Mouse (Mus musculus): ENCODE measurements around the gene Spata33. TPM values are rescaled to one million over a fixed set of nuclear protein-coding genes. Genes with fewer than 3 reads are reported as not detected.

The Spata33 gene
- total and polyA plus RNA-seq, 3 experiments, result 1.2 to 1.4 TPM; not detected in 1

DNA sequence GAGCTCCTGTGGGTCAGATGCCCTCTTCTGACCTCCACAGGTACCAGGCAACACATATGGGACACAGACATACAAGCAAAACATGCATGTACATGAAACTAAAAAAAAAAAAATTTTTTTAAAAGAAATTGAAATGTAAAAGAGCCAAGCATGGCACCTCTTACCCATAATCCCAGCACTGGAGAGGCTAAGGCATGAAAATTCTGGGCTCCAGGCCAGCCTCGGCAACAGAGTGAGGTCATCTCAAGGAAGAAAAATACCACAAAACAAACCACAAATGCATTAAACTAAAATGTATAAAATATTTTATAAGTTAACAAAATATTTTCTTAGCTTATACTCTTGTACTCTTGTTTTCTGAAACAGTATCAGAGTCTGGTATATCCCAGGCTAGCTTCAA lies 8.3 kb downstream of the Spata33 start:
- TF ChIP-seq USF2 (IDR thresholded peaks at IDR 0.05; ENCODE audit: borderline replicate concordance in 1 of 2, insufficient read depth in 1 of 2, low read depth in 1 of 2, low read length in 2 of 2) (no peak), ETS1 (IDR thresholded peaks at IDR 0.05; ENCODE audit: low read depth, low read length) (0 out of 2 replicates have a peak, but pooled peaks have one; percentile 17)
- Histone ChIP-seq H3K4me1 (ENCODE audit: control insufficient read depth in 1 of 2, insufficient read depth in 2 of 2, low read length in 2 of 2) (peaks cover 0 to 2% of the 10 kb centered on the region in 2 experiments; a peak in 1 of 4 replicates), H3K27ac (ENCODE audit: control insufficient read depth, low read depth, low read length) (no peak overlapping the region), H3K27me3 (ENCODE audit: control insufficient read depth in 1 of 2, insufficient read depth in 2 of 2, low read length in 2 of 2) (no peaks in the 10 kb centered on the region), H3K79me2 (ENCODE audit: control insufficient read depth, insufficient read depth, low read length, poor library complexity) (peaks cover 6% of the 10 kb centered on the region; the same call in 1 of the 2 replicates), H3K9ac (ENCODE audit: control insufficient read depth, low read depth, low read length, poor library complexity, severe bottlenecking) (no peak overlapping the region), H3K4me3 (ENCODE audit: control insufficient read depth in 1 of 2, insufficient read depth in 1 of 2, low read depth in 2 of 2, low read length in 2 of 2) (no peak overlapping the region), H3K36me3 (ENCODE audit: control insufficient read depth in 1 of 2, insufficient read depth in 2 of 2, low read length in 2 of 2) (peaks cover 0 to 8% of the 10 kb centered on the region in 2 experiments; a peak in 2 of 4 replicates), H3K9me3 (replicated peaks; ENCODE audit: insufficient read depth, low read length) (no peaks in the 10 kb centered on the region)
- peak; percentile 37 for DNase-seq (ENCODE audit: low read depth, low spot score)

GRCm38 (mm10) chr8:123224278-123225266 lies 11.9 kb downstream of the Spata33 start, which contains the start of gene Cdk10:
Cdk10 (plus strand) TSS chr8:123224842.
- Histone ChIP-seq H3K4me3 (ENCODE audit: control insufficient read depth in 1 of 2, insufficient read depth in 1 of 2, low read depth in 2 of 2, low read length in 2 of 2) (peak within 1 kb of the TSS; percentile 86 to 91), H3K27me3 (ENCODE audit: control insufficient read depth in 1 of 2, insufficient read depth in 2 of 2, low read length in 2 of 2) (no peaks in the 10 kb centered on the region), H3K36me3 (ENCODE audit: control insufficient read depth in 1 of 2, insufficient read depth in 2 of 2, low read length in 2 of 2) (peaks cover 0 to 7% of the 10 kb centered on the region in 2 experiments; a peak in 3 of 4 replicates), H3K79me2 (ENCODE audit: control insufficient read depth, insufficient read depth, low read length, poor library complexity) (peaks cover 6% of the 10 kb centered on the region; the same call in 1 of the 2 replicates), H3K4me1 (ENCODE audit: control insufficient read depth in 1 of 2, insufficient read depth in 2 of 2, low read length in 2 of 2) (peaks cover 0 to 2% of the 10 kb centered on the region in 2 experiments; a peak in 1 of 4 replicates), H3K27ac (ENCODE audit: control insufficient read depth, low read depth, low read length) (peak within 1 kb of the TSS; percentile 45), H3K9me3 (replicated peaks; ENCODE audit: insufficient read depth, low read length) (no peaks in the 10 kb centered on the region), H3K9ac (ENCODE audit: control insufficient read depth, low read depth, low read length, poor library complexity, severe bottlenecking) (peak within 1 kb of the TSS; percentile 86)
- DNase-seq (ENCODE audit: low read depth, low spot score), result peak; percentile 94
- peak; percentile 96 for TF ChIP-seq MXI1 (IDR thresholded peaks at IDR 0.05; ENCODE audit: low read depth, low read length)
- TF ChIP-seq ZMIZ1 (IDR thresholded peaks at IDR 0.05; ENCODE audit: low read depth, low read length), result peak; percentile 96
- no peak for TF ChIP-seq USF2 (IDR thresholded peaks at IDR 0.05; ENCODE audit: borderline replicate concordance in 1 of 2, insufficient read depth in 1 of 2, low read depth in 1 of 2, low read length in 2 of 2)
- TF ChIP-seq EP300 (IDR thresholded peaks at IDR 0.05; ENCODE audit: low read depth in 1 of 2, low read length in 2 of 2), result no peak
- TF ChIP-seq MEF2A (IDR thresholded peaks at IDR 0.05; ENCODE audit: extremely low read depth, insufficient replicate concordance, low read depth, low read length, poor library complexity, severe bottlenecking), result no peak
- peak; percentile 90 for TF ChIP-seq ELF1 (IDR thresholded peaks at IDR 0.05; ENCODE audit: low read depth, low read length)
- TF ChIP-seq POLR2A (IDR thresholded peaks at IDR 0.05; ENCODE audit: control insufficient read depth in 1 of 2, insufficient read depth in 1 of 2, low read depth in 1 of 2, low read length in 2 of 2, poor library complexity in 1 of 2), result peak; percentile 83 to 99
- TF ChIP-seq MYB (IDR thresholded peaks at IDR 0.05; ENCODE audit: low read depth, low read length), result no peak
- TF ChIP-seq RAD21 (IDR thresholded peaks at IDR 0.05; ENCODE audit: low read depth, low read length), result no peak
- no peak for TF ChIP-seq SMC3 (IDR thresholded peaks at IDR 0.05; ENCODE audit: low read depth, low read length)
- TF ChIP-seq MAZ (IDR thresholded peaks at IDR 0.05; ENCODE audit: low read depth, low read length), result peak; percentile 57; the same call in 1 of the 2 replicates
- TF ChIP-seq CTCF (IDR thresholded peaks at IDR 0.05 in 2 of 3, conservative IDR thresholded peaks at IDR 0.05 in 1 of 3; ENCODE audit: control insufficient read depth in 1 of 3, insufficient read depth in 1 of 3, low read depth in 2 of 3, low read length in 3 of 3, poor library complexity in 1 of 3, severe bottlenecking in 1 of 3), result no peak
- TF ChIP-seq JUND (IDR thresholded peaks at IDR 0.05; ENCODE audit: low read depth, low read length), result 0 out of 2 replicates have a peak, but pooled peaks have one; percentile 49
- no peak for TF ChIP-seq MAFK (IDR thresholded peaks at IDR 0.05; ENCODE audit: borderline replicate concordance, low read depth, low read length)
- peak; percentile 71; the same call in 1 of the 2 replicates for TF ChIP-seq KAT2A (conservative IDR thresholded peaks at IDR 0.05; ENCODE audit: low read depth, low read length)
- TF ChIP-seq TAL1 (IDR thresholded peaks at IDR 0.05; ENCODE audit: low read length), result no peak
- peak; percentile 73 for TF ChIP-seq MYC (IDR thresholded peaks at IDR 0.05; ENCODE audit: low read depth, low read length)
- no peak for TF ChIP-seq CHD1 (IDR thresholded peaks at IDR 0.05; ENCODE audit: low read depth, low read length)
- peak; percentile 47; the same call in 1 of the 2 replicates for TF ChIP-seq USF1 (IDR thresholded peaks at IDR 0.05; ENCODE audit: low read depth, low read length)
- TF ChIP-seq BHLHE40 (IDR thresholded peaks at IDR 0.05; ENCODE audit: borderline replicate concordance, low read depth, low read length), result no peak
- no peak for TF ChIP-seq CHD2 (IDR thresholded peaks at IDR 0.05; ENCODE audit: low read length)
- peak; percentile 84 for TF ChIP-seq MAX (IDR thresholded peaks at IDR 0.05; ENCODE audit: low read length)
- no peak for TF ChIP-seq ZKSCAN1 (IDR thresholded peaks at IDR 0.05; ENCODE audit: low read depth, low read length)
- peak; percentile 94 for TF ChIP-seq NRF1 (IDR thresholded peaks at IDR 0.05; ENCODE audit: insufficient read depth, low read depth, low read length, poor library complexity, severe bottlenecking)
- peak; percentile 97 for TF ChIP-seq POLR2AphosphoS2 (IDR thresholded peaks at IDR 0.05; ENCODE audit: low read length)
- no peak for TF ChIP-seq GATA1 (IDR thresholded peaks at IDR 0.05; ENCODE audit: low read depth, low read length)
- TF ChIP-seq NELFE (IDR thresholded peaks at IDR 0.05; ENCODE audit: low read depth, low read length), result peak; percentile 99

All from MEL (cell line).